Mouse (Mus musculus): ENCODE results near the gene Hacd2. TPM values are rescaled to one million over a fixed set of nuclear protein-coding genes. Genes with fewer than 3 reads are reported as not detected.

Gene Hacd2
- polyA plus RNA-seq, 1 experiment from 2014 or later, result 34.2 TPM

DNA sequence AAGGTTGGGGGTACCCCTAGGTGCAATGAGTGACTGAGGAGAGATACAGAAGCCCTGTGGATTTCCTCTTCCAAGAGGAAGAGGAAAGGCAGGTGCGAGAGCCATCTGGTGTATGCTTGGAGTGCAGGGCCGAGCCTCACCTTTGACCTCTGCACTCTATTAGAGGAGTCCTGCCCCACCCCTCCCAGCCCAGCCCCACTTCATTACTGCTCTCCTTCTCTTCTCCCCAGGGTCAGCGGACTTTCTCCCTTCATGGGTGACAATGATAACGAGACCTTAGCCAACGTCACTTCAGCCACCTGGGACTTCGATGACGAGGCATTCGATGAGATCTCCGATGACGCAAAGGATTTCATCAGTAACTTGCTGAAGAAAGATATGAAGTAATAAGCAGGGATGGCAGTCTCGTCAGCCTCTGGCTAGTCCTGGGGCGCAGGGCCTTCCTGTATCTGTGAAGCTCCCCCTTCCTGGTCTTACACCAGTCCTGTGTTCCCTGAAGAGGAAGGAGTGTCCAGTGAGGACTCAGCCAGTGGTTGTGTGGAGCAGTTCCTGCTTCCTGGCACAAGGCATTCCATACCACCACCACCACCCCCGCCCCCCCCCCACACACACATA, 35.9 kb upstream of the Hacd2 start:
- WGBS (ENCODE audit: insufficient replicate concordance), result 85% methylated on average over 13 of the region's 13 CpGs

DNA sequence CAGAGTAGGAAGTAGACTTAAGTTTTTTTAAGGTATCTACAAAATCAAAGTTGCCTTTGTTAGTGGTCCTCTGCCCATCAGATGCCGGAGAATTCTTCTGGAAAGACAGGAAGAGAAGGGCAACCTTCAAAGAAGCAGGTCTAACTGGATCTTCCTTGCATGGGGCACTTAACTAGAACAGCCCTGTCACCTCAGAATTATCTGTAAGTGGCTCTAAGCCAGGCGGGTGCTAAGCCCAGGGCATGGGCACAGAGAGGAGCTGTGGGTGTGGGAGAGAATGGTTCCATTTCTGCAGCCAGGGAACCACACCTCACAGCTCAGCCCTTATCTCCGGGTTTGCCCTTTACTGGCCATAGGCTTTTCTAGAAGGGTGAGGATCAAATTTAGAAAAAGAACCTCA, 30.9 kb upstream of the Hacd2 start:
- WGBS (ENCODE audit: insufficient replicate concordance), result 52% methylated on average over 3 of the region's 3 CpGs
- Histone ChIP-seq H3K36me3 (ENCODE audit: control insufficient read depth, insufficient read depth, low read length) (no peaks in the 10 kb centered on the region), H3K4me2 (no peak overlapping the region), H3K27me3 (ENCODE audit: control insufficient read depth, insufficient read depth, low read length) (no peaks in the 10 kb centered on the region), H3K4me3 (ENCODE audit: low read depth, low read length) (no peak overlapping the region), H3K4me1 (ENCODE audit: control insufficient read depth, insufficient read depth, low read length) (no peaks in the 10 kb centered on the region), H3K9ac (ENCODE audit: low read depth, low read length) (no peak overlapping the region), H3K27ac (ENCODE audit: low read depth, low read length) (no peak overlapping the region), H3K9me3 (replicated peaks; ENCODE audit: control insufficient read depth, low read length) (no peaks in the 10 kb centered on the region)
- ATAC-seq (replicated peaks; ENCODE audit: insufficient number of reproducible peaks, low FRiP score, low TSS enrichment), result no peak

More for the DNA sequence above, 35.9 kb upstream of the Hacd2 start:
- Histone ChIP-seq H3K4me1 (ENCODE audit: control insufficient read depth, insufficient read depth, low read length) (peaks cover 20% of the 10 kb centered on the region), H3K4me3 (ENCODE audit: low read depth, low read length) (no peak overlapping the region), H3K27me3 (ENCODE audit: control insufficient read depth, insufficient read depth, low read length) (no peaks in the 10 kb centered on the region), H3K27ac (ENCODE audit: low read depth, low read length) (no peak overlapping the region), H3K9ac (ENCODE audit: low read depth, low read length) (no peak overlapping the region), H3K4me2 (no peak overlapping the region), H3K36me3 (ENCODE audit: control insufficient read depth, insufficient read depth, low read length) (no peaks in the 10 kb centered on the region), H3K9me3 (replicated peaks; ENCODE audit: control insufficient read depth, low read length) (no peaks in the 10 kb centered on the region)
- no peak for ATAC-seq (replicated peaks; ENCODE audit: insufficient number of reproducible peaks, low FRiP score, low TSS enrichment)

DNA sequence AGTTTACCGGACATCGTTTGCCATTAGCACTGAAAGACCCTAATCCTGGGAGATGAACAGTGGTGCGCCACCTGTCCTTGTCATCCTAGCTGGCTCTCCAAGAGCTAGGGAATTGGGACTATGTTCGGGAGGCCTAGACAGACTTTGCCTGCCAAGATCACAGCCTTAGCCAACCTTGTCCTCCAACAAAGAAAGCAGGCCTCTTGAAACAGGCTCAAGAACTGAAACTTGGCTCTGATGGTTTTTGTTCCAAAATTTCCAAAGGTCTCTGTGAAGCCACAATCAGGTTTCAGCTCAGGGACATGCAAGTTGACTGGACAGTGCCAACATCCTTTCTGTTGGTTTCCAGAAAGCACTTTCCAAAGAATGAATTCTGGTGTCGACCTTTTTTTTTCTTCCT, 29.4 kb upstream of the Hacd2 start:
- Histone ChIP-seq H3K27ac (ENCODE audit: low read depth, low read length) (no peak overlapping the region), H3K4me3 (ENCODE audit: low read depth, low read length) (no peak overlapping the region), H3K4me1 (ENCODE audit: control insufficient read depth, insufficient read depth, low read length) (0 out of 2 replicates have a peak, but pooled peaks cover 2% of the 10 kb centered on the region), H3K9me3 (replicated peaks; ENCODE audit: control insufficient read depth, low read length) (no peaks in the 10 kb centered on the region), H3K36me3 (ENCODE audit: control insufficient read depth, insufficient read depth, low read length) (no peaks in the 10 kb centered on the region), H3K9ac (ENCODE audit: low read depth, low read length) (no peak overlapping the region), H3K4me2 (no peak overlapping the region), H3K27me3 (ENCODE audit: control insufficient read depth, insufficient read depth, low read length) (no peaks in the 10 kb centered on the region)
- 83% methylated on average over 5 of the region's 5 CpGs for WGBS (ENCODE audit: insufficient replicate concordance)
- no peak for ATAC-seq (replicated peaks; ENCODE audit: insufficient number of reproducible peaks, low FRiP score, low TSS enrichment)

DNA sequence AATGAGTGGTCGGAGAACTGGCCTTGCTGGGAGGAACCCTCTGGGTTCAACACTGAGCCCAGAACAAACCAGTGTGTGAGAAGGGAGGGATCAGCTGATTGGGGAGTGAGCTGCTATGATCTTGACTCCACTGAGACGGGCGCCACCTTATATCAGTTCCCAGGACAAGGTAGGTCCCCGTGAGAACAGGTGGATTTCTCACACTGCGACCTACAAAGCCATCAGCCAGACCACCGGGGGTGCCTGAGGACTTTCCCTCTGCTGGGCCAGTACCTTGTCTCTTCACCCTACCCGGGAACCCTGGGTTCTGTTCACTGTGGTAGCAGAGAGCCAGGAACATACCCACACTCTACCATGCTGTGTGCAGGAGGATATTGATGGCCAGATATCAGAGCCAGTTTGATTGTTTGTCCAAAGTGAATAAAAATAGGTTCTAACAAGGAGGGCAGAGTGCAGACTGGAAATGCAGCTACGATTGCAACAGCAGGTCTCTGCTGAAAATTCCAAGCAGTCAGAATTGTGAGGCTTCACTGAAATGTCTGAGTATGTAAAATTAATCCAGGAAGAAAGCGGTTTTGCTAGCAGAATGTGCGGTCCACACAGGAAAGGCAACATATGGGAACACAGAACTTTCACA, 28.4 kb upstream of the Hacd2 start:
- Histone ChIP-seq H3K4me3 (ENCODE audit: low read depth, low read length) (no peak overlapping the region), H3K9ac (ENCODE audit: low read depth, low read length) (no peak overlapping the region), H3K9me3 (replicated peaks; ENCODE audit: control insufficient read depth, low read length) (no peaks in the 10 kb centered on the region), H3K27me3 (ENCODE audit: control insufficient read depth, insufficient read depth, low read length) (no peaks in the 10 kb centered on the region), H3K4me1 (ENCODE audit: control insufficient read depth, insufficient read depth, low read length) (0 out of 2 replicates have a peak, but pooled peaks cover 2% of the 10 kb centered on the region), H3K4me2 (no peak overlapping the region), H3K36me3 (ENCODE audit: control insufficient read depth, insufficient read depth, low read length) (no peaks in the 10 kb centered on the region), H3K27ac (ENCODE audit: low read depth, low read length) (no peak overlapping the region)
- ATAC-seq (replicated peaks; ENCODE audit: insufficient number of reproducible peaks, low FRiP score, low TSS enrichment), result no peak
- 79% methylated on average over 10 of the region's 10 CpGs for WGBS (ENCODE audit: insufficient replicate concordance)

DNA sequence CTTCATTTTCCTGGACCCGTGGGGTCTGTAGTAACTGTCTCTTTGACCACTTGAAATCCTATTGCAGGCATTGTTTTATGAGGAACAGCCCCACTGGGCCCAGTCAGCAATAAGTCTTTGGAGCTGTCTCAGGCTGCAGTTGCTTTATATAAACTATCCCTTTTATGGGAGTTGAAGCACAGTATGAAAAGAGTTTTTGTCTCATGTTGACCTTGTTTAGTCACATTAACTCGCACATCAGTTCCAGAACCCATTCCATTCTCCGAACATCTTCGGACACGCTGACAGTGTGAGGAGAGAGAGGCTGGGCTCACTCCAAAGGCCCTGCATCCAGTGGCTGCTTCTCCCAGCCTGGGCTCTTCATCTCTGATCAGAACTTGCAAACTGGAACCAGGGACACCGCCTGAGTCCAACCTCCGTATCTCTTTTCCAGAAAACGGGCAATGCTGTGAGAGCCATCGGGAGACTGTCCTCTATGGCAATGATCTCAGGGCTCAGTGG, 27.5 kb upstream of the Hacd2 start:
- H3K36me3 ChIP-seq (ENCODE audit: control insufficient read depth, insufficient read depth, low read length), result no peaks in the 10 kb centered on the region
- H3K4me3 ChIP-seq (ENCODE audit: low read depth, low read length), result no peak overlapping the region
- H3K27me3 ChIP-seq (ENCODE audit: control insufficient read depth, insufficient read depth, low read length), result no peaks in the 10 kb centered on the region
- no peak overlapping the region for H3K4me2 ChIP-seq
- no peak overlapping the region for H3K9ac ChIP-seq (ENCODE audit: low read depth, low read length)
- 0 out of 2 replicates have a peak, but pooled peaks cover 2% of the 10 kb centered on the region for H3K4me1 ChIP-seq (ENCODE audit: control insufficient read depth, insufficient read depth, low read length)
- H3K9me3 ChIP-seq (replicated peaks; ENCODE audit: control insufficient read depth, low read length), result no peaks in the 10 kb centered on the region
- ATAC-seq (replicated peaks; ENCODE audit: insufficient number of reproducible peaks, low FRiP score, low TSS enrichment), result no peak
- WGBS (ENCODE audit: insufficient replicate concordance), result 77% methylated on average over 9 of the region's 9 CpGs
- no peak overlapping the region for H3K27ac ChIP-seq (ENCODE audit: low read depth, low read length)

DNA sequence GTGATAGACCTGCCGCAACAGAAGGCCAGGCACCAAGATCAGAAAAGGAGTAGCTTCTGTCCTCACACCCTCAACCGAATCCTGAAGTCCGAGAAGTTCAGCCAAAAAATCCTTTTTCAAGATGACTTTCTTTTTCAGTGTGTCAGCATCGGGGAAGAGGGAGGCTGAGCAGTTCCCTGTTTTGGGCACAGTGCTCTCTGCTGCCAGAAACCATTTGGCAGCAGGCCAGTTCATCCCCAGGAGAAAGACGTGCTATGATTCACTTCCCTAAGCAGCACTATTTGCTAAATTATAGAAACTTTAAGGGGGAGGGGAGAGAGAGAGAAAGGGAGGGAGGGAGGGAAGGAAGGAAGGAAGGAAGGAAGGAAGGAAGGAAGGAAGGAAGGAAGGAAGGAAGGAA, 26.1 kb upstream of the Hacd2 start:
- no peaks in the 10 kb centered on the region for H3K36me3 ChIP-seq (ENCODE audit: control insufficient read depth, insufficient read depth, low read length)
- ATAC-seq (replicated peaks; ENCODE audit: insufficient number of reproducible peaks, low FRiP score, low TSS enrichment), result no peak
- H3K27me3 ChIP-seq (ENCODE audit: control insufficient read depth, insufficient read depth, low read length), result peaks cover 6% of the 10 kb centered on the region; the same call in 1 of the 2 replicates
- H3K9ac ChIP-seq (ENCODE audit: low read depth, low read length), result no peak overlapping the region
- H3K4me2 ChIP-seq, result no peak overlapping the region
- 0 out of 2 replicates have a peak, but pooled peaks cover 4% of the 10 kb centered on the region for H3K4me1 ChIP-seq (ENCODE audit: control insufficient read depth, insufficient read depth, low read length)
- WGBS (ENCODE audit: insufficient replicate concordance), result 52% methylated on average over 5 of the region's 5 CpGs
- H3K27ac ChIP-seq (ENCODE audit: low read depth, low read length), result no peak overlapping the region
- H3K4me3 ChIP-seq (ENCODE audit: low read depth, low read length), result no peak overlapping the region
- no peaks in the 10 kb centered on the region for H3K9me3 ChIP-seq (replicated peaks; ENCODE audit: control insufficient read depth, low read length)

DNA sequence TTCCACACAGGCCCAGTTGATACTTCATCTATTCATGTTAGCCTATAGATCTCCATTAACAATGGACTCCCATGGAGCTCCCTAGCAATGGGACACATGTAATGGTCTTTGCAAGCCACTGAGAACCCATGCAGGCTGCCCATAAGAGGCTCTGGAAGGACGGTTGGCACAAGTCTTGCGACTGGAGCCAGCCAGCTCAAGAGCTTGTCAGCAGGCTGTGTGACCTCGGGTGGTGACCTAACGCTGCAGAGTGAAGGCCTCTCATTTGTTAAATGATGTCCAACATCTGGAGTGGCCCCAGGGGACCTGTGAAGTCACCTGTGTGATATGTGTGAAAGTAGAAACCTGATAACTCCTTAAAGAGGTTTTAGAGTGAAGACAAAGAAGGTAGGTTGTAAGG, 25.2 kb upstream of the Hacd2 start:
- peaks cover 6% of the 10 kb centered on the region; the same call in 1 of the 2 replicates for H3K27me3 ChIP-seq (ENCODE audit: control insufficient read depth, insufficient read depth, low read length)
- H3K36me3 ChIP-seq (ENCODE audit: control insufficient read depth, insufficient read depth, low read length), result no peaks in the 10 kb centered on the region
- H3K4me1 ChIP-seq (ENCODE audit: control insufficient read depth, insufficient read depth, low read length), result 0 out of 2 replicates have a peak, but pooled peaks cover 4% of the 10 kb centered on the region
- no peak overlapping the region for H3K4me2 ChIP-seq
- H3K27ac ChIP-seq (ENCODE audit: low read depth, low read length), result no peak overlapping the region
- no peaks in the 10 kb centered on the region for H3K9me3 ChIP-seq (replicated peaks; ENCODE audit: control insufficient read depth, low read length)
- ATAC-seq (replicated peaks; ENCODE audit: insufficient number of reproducible peaks, low FRiP score, low TSS enrichment), result no peak
- no peak overlapping the region for H3K4me3 ChIP-seq (ENCODE audit: low read depth, low read length)
- H3K9ac ChIP-seq (ENCODE audit: low read depth, low read length), result no peak overlapping the region
- WGBS (ENCODE audit: insufficient replicate concordance), result 52% methylated on average over 4 of the region's 4 CpGs

DNA sequence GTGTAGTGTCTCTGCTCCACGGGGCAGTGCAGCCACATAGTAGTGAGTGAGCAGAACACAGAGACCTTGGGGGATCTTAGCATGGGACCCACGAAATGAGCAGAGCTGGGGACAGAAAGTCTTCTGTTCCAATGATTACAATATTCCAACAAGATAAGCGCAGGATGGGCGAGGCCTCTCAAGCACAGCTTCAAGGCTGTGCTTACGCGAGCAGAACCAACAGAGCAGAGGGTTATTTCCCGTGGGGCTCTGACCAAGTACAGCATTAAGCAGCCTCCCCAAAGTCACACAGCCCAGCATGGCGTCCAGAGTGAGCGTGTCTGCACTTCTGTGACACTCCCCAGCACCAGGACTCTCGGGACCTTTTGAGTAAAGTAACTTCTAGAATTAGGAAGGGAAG, 24.7 kb upstream of the Hacd2 start:
- Histone ChIP-seq H3K4me3 (ENCODE audit: low read depth, low read length) (no peak overlapping the region), H3K27ac (ENCODE audit: low read depth, low read length) (no peak overlapping the region), H3K36me3 (ENCODE audit: control insufficient read depth, insufficient read depth, low read length) (no peaks in the 10 kb centered on the region), H3K4me2 (no peak overlapping the region), H3K9me3 (replicated peaks; ENCODE audit: control insufficient read depth, low read length) (no peaks in the 10 kb centered on the region), H3K27me3 (ENCODE audit: control insufficient read depth, insufficient read depth, low read length) (peaks cover 6% of the 10 kb centered on the region), H3K4me1 (ENCODE audit: control insufficient read depth, insufficient read depth, low read length) (0 out of 2 replicates have a peak, but pooled peaks cover 4% of the 10 kb centered on the region), H3K9ac (ENCODE audit: low read depth, low read length) (no peak overlapping the region)
- WGBS (ENCODE audit: insufficient replicate concordance), result 53% methylated on average over 10 of the region's 10 CpGs
- no peak for ATAC-seq (replicated peaks; ENCODE audit: insufficient number of reproducible peaks, low FRiP score, low TSS enrichment)
